Mouse (Mus musculus) heart, embryonic 14.5 days (tissue): ENCODE measurements around the gene Acadm. TPM values are rescaled to one million over a fixed set of nuclear protein-coding genes. Genes with fewer than 3 reads are reported as not detected.

Experiments
- ATAC-seq: fragments of 200-750 bp; cut with Nextera tagmentation; 2 replicates; pipeline ENCODE4 v1.8.0; 2017; ENCODE audit warnings: low read depth, moderate TSS enrichment; ENCODE audit not compliant: insufficient number of reproducible peaks, insufficient read depth, low FRiP score
- H3K27ac ChIP-seq, 2 experiments: fragments of 200-500 bp in 1 of 2; fragments of 300-500 bp in 1 of 2; sonication (generic) in 1 of 2; replicated peaks in 1 of 2; 2 replicates each; pipeline ENCODE4 v1.5.1; 2012 to 2014; ENCODE audit warnings: low read depth in 2 of 2, low read length in 2 of 2, control low read depth in 1 of 2, mild to moderate bottlenecking in 1 of 2, mixed read lengths in 1 of 2; ENCODE audit not compliant: control insufficient read depth in 1 of 2, insufficient read depth in 1 of 2
- H3K27me3 ChIP-seq: fragments of 300-500 bp; sonication (generic); 2 replicates; pipeline ENCODE4 v1.6.1; 2014; ENCODE audit warnings: mild to moderate bottlenecking, low read length, control low read depth; ENCODE audit not compliant: control insufficient read depth, insufficient read depth
- H3K36me3 ChIP-seq: fragments of 300-500 bp; sonication (generic); 2 replicates; pipeline ENCODE4 v1.6.1; 2014; ENCODE audit warnings: mild to moderate bottlenecking, control low read depth, low read length, mixed read lengths; ENCODE audit not compliant: control insufficient read depth, insufficient read depth
- H3K4me1 ChIP-seq, 2 experiments: fragments of 200-500 bp in 1 of 2; fragments of 300-500 bp in 1 of 2; sonication (generic) in 1 of 2; 2 replicates each; pipeline ENCODE4 v1.6.1; 2012 to 2014; ENCODE audit warnings: low read length in 2 of 2, control low read depth in 1 of 2, mixed read lengths in 1 of 2; ENCODE audit not compliant: control insufficient read depth in 2 of 2, insufficient read depth in 2 of 2
- H3K4me2 ChIP-seq: fragments of 300-500 bp; sonication (generic); 2 replicates; pipeline ENCODE4 v1.6.1; 2014; ENCODE audit warnings: mild to moderate bottlenecking, low read length
- H3K4me3 ChIP-seq, 2 experiments: fragments of 200-500 bp in 1 of 2; fragments of 300-500 bp in 1 of 2; sonication (generic) in 1 of 2; 2 replicates each; pipeline ENCODE4 v1.5.1; 2012 to 2014; ENCODE audit warnings: low read length in 2 of 2, mild to moderate bottlenecking in 2 of 2, control low read depth in 1 of 2, low read depth in 1 of 2, moderate library complexity in 1 of 2; ENCODE audit not compliant: control insufficient read depth in 1 of 2, insufficient read depth in 1 of 2
- H3K9ac ChIP-seq: fragments of 300-500 bp; sonication (generic); 2 replicates; pipeline ENCODE4 v1.6.1; 2014; ENCODE audit warnings: mild to moderate bottlenecking, low read length
- H3K9me3 ChIP-seq: fragments of 300-500 bp; sonication (generic); 2 replicates; pipeline ENCODE4 v1.6.1; 2016; ENCODE audit warnings: low read length, control low read depth; ENCODE audit not compliant: control insufficient read depth
- WGBS: fragments of 180-500 bp; shearing (Covaris S2); extraction: QIAGEN DNeasy Blood & Tissue Kit; methylation state at CpG from one replicate; pipeline ENCODE4 v1.1.7; 2014; 5-methylcytosine and 5-hydroxymethylcytosine counted together
- polyA plus RNA-seq: library from polyadenylated mRNA; unstranded; fragments of >200 nt; fragmentation: Nextera tagmentation; extraction: Ambion mirVana; gene quantifications from 2 replicates; pipeline ENCODE4 v1.2.1, GENCODE M21; 2014

The Acadm gene
- polyA plus RNA-seq, 1 experiment from 2014 or later = 263 TPM

- Histone ChIP-seq H3K36me3 (no peaks in the 10 kb centered on the region), H3K9me3 (no peaks in the 10 kb centered on the region), H3K27me3 (no peaks in the 10 kb centered on the region), H3K9ac (no peak overlapping the region), H3K4me2 (no peak overlapping the region), H3K27ac (no peak overlapping the region), H3K4me1 (0 out of 4 replicates have a peak, but pooled peaks cover 0 to 3% of the 10 kb centered on the region in 2 experiments), H3K4me3 (no peak overlapping the region)
- 60% methylated on average over 6 of the region's 6 CpGs for WGBS
- no peak for ATAC-seq
Measured at GRCm38 (mm10) chr3:153897216-153897615, 47.2 kb downstream of the Acadm start.

GRCm38 (mm10) chr3:153895454-153895853 is 49.0 kb downstream of the Acadm start:
- Histone ChIP-seq H3K9ac (no peak overlapping the region), H3K4me2 (no peak overlapping the region), H3K27ac (no peak overlapping the region), H3K36me3 (no peaks in the 10 kb centered on the region), H3K27me3 (no peaks in the 10 kb centered on the region), H3K9me3 (no peaks in the 10 kb centered on the region), H3K4me3 (no peak overlapping the region), H3K4me1 (no peaks in the 10 kb centered on the region)
- ATAC-seq = no peak
- 77% methylated on average over 3 of the region's 3 CpGs for WGBS

GRCm38 (mm10) chr3:153889188-153889781 is 55.1 kb downstream of the Acadm start:
- H3K4me1 ChIP-seq = no peaks in the 10 kb centered on the region
- 62% methylated on average over 7 of the region's 8 CpGs for WGBS
- no peak for ATAC-seq
- no peaks in the 10 kb centered on the region for H3K27me3 ChIP-seq
- no peaks in the 10 kb centered on the region for H3K9me3 ChIP-seq
- H3K4me3 ChIP-seq = no peak overlapping the region
- H3K9ac ChIP-seq = no peak overlapping the region
- no peak overlapping the region for H3K27ac ChIP-seq
- H3K4me2 ChIP-seq = no peak overlapping the region
- H3K36me3 ChIP-seq = no peaks in the 10 kb centered on the region

GRCm38 (mm10) chr3:153888141-153888540 is 56.3 kb downstream of the Acadm start:
- H3K36me3 ChIP-seq = no peaks in the 10 kb centered on the region
- H3K4me2 ChIP-seq = no peak overlapping the region
- no peak for ATAC-seq
- no peaks in the 10 kb centered on the region for H3K4me1 ChIP-seq
- no peak overlapping the region for H3K27ac ChIP-seq
- WGBS = 34% methylated on average over 6 of the region's 6 CpGs
- H3K27me3 ChIP-seq = no peaks in the 10 kb centered on the region
- H3K4me3 ChIP-seq = no peak overlapping the region
- H3K9me3 ChIP-seq = no peaks in the 10 kb centered on the region
- H3K9ac ChIP-seq = no peak overlapping the region

- H3K27ac ChIP-seq = no peak overlapping the region
- no peak for ATAC-seq
- H3K9me3 ChIP-seq = no peaks in the 10 kb centered on the region
Measured at GRCm38 (mm10) chr3:153886296-153886695, 58.1 kb downstream of the Acadm start.

More at GRCm38 (mm10) chr3:153886296-153886695, 58.1 kb downstream of the Acadm start:
- Histone ChIP-seq H3K9ac (no peak overlapping the region), H3K36me3 (no peaks in the 10 kb centered on the region), H3K4me3 (no peak overlapping the region), H3K27me3 (no peaks in the 10 kb centered on the region), H3K4me1 (no peaks in the 10 kb centered on the region), H3K4me2 (no peak overlapping the region)

Other genes with a start within 250 kb of the Acadm start
- gene St6galnac3, start 219.5 kb downstream of the Acadm start, polyA plus RNA-seq = 23.7 and 27.7 TPM in 2 replicates
- 0.30 and 0.41 TPM in 2 replicates for gene Asb17, start 100.4 kb downstream of the Acadm start, polyA plus RNA-seq
- 0.11 and 0.12 TPM in 2 replicates for gene Msh4, start 38.5 kb downstream of the Acadm start, polyA plus RNA-seq
- 64.6 and 67.8 TPM in 2 replicates for gene Rabggtb, start 31.6 kb downstream of the Acadm start, polyA plus RNA-seq
- 1.0 and 1.4 TPM in 2 replicates for gene Slc44a5, start 28.8 kb upstream of the Acadm start, polyA plus RNA-seq